Mouse (Mus musculus) kidney, embryonic 15.5 days (tissue): ENCODE measurements around the gene Zbtb9. TPM values are rescaled to one million over a fixed set of nuclear protein-coding genes. Genes with fewer than 3 reads are reported as not detected.
A peak's percentile ranks its signal among the peaks of the same experiment; 100 is the strongest.

Experiments used
- ATAC-seq: fragments of 200-750 bp; cut with Nextera tagmentation; replicated peaks from 2 replicates; pipeline ENCODE4 v1.8.0; 2017; ENCODE audit warnings: moderate TSS enrichment; ENCODE audit not compliant: low FRiP score
- H3K27ac ChIP-seq: fragments of 300-500 bp; sonication (generic); 2 replicates; pipeline ENCODE4 v1.5.1; 2015; ENCODE audit warnings: mild to moderate bottlenecking, inconsistent platforms
- H3K27me3 ChIP-seq: fragments of 300-500 bp; sonication (generic); 2 replicates; pipeline ENCODE4 v1.6.1; 2015; ENCODE audit warnings: inconsistent platforms
- H3K36me3 ChIP-seq: fragments of 300-500 bp; sonication (generic); 2 replicates; pipeline ENCODE4 v1.6.1; 2015; ENCODE audit warnings: inconsistent platforms
- H3K4me1 ChIP-seq: fragments of 300-500 bp; sonication (generic); 2 replicates; pipeline ENCODE4 v1.6.1; 2015; ENCODE audit warnings: inconsistent platforms
- H3K4me2 ChIP-seq: fragments of 300-500 bp; sonication (generic); 2 replicates; pipeline ENCODE4 v1.6.1; 2015; ENCODE audit warnings: moderate library complexity, mild to moderate bottlenecking, inconsistent platforms
- H3K4me3 ChIP-seq: fragments of 300-500 bp; sonication (generic); replicated peaks from 2 replicates; pipeline ENCODE4 v1.5.1; 2015; ENCODE audit warnings: mild to moderate bottlenecking, inconsistent platforms
- H3K9ac ChIP-seq: fragments of 300-500 bp; sonication (generic); 2 replicates; pipeline ENCODE4 v1.6.1; 2015; ENCODE audit warnings: mild to moderate bottlenecking, inconsistent platforms
- H3K9me3 ChIP-seq: fragments of 300-500 bp; sonication (generic); replicated peaks from 2 replicates; pipeline ENCODE4 v1.6.1; 2016; ENCODE audit warnings: inconsistent platforms
- WGBS: fragments of 180-500 bp; shearing (Covaris S2); methylation state at CpG from one replicate; pipeline ENCODE4 v1.1.7; 2015; ENCODE audit warnings: mixed read lengths; 5-methylcytosine and 5-hydroxymethylcytosine counted together
- polyA plus RNA-seq: library from polyadenylated mRNA; unstranded; fragments of >200 nt; fragmentation: Nextera tagmentation; extraction: Ambion mirVana; gene quantifications from 2 replicates; pipeline ENCODE4 v1.2.1, GENCODE M21; 2015

The Zbtb9 gene
- polyA plus RNA-seq, 1 experiment from 2014 or later, result 18.4 TPM

DNA sequence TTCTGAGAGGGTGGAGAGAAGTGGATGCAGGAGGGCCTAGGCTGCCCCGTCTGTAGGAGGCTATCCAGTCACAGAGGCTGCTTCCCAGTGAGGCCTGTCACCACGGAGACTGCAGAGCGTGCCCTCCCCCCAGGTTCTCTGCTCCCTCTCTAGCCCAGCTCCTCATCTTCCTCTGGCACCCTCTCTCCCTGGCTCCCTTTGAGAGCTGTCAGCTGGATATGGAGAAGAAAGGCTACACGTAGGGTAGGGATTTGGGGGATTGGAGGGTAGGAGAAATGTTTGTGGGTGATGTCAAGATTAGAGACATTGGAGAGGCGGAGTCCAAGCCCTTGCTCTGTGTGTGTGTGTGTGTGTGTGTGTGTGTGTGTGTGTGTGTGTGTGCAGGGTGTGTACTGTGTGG is 23.1 kb upstream of the Zbtb9 start:
- Histone ChIP-seq H3K9me3 (no peaks in the 10 kb centered on the region), H3K4me1 (peaks cover 86% of the 10 kb centered on the region), H3K36me3 (peaks cover 7% of the 10 kb centered on the region), H3K27me3 (no peaks in the 10 kb centered on the region), H3K4me3 (0 out of 2 replicates have a peak overlapping the region, but pooled peaks have one; percentile 77), H3K9ac (no peak overlapping the region), H3K27ac (peak overlapping the region; percentile 82), H3K4me2 (peak overlapping the region; percentile 99; the same call in 1 of the 2 replicates)
- ATAC-seq, result no peak
- 42% methylated on average over 5 of the region's 5 CpGs for WGBS

- Histone ChIP-seq H3K36me3 (peaks cover 16% of the 10 kb centered on the region), H3K27ac (peak overlapping the region; percentile 70; the same call in 1 of the 2 replicates), H3K9ac (no peak overlapping the region), H3K27me3 (no peaks in the 10 kb centered on the region), H3K9me3 (no peaks in the 10 kb centered on the region), H3K4me2 (peak overlapping the region; percentile 68), H3K4me1 (peaks cover 81% of the 10 kb centered on the region), H3K4me3 (peak overlapping the region; percentile 47)
- ATAC-seq, result no peak
- 29% methylated on average over 7 of the region's 7 CpGs for WGBS
These were observed 22.2 kb upstream of the Zbtb9 start for GRCm38 (mm10) chr17:26950560-26951288.

DNA sequence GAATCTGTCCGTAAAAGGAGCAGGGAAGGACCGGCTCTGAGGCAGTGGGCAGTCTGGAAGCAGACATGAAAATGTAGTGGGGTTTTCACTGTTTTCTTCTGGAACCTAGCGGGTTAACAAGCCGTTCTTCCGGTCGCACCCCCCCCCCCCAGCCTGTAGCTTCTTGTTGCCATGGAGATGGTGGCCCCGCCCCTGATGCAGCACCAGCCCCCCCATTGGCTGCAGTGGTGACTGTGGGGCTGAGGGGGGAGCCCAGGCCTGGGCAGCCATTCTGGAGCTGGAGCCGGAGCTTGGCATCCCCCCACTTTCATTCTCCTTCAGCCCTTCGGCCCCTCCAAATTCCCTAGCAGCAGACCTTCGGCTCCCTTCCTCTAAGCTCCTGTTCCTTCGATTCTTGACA is 21.6 kb upstream of the Zbtb9 start:
- Histone ChIP-seq H3K9ac (peak overlapping the region; percentile 43; the same call in 1 of the 2 replicates), H3K9me3 (no peaks in the 10 kb centered on the region), H3K4me1 (peaks cover 74% of the 10 kb centered on the region), H3K4me3 (peak overlapping the region; percentile 47), H3K36me3 (peaks cover 23% of the 10 kb centered on the region), H3K4me2 (peak overlapping the region; percentile 68), H3K27ac (peak overlapping the region; percentile 70), H3K27me3 (no peaks in the 10 kb centered on the region)
- 2% methylated on average over 11 of the region's 11 CpGs for WGBS
- peak; percentile 41 for ATAC-seq

- H3K4me3 ChIP-seq, result peak overlapping the region; percentile 47
- WGBS, result 5% methylated on average over 23 of the region's 23 CpGs
- 0 out of 2 replicates have a peak, but pooled peaks have one; percentile 10 for ATAC-seq
- peak overlapping the region; percentile 68 for H3K4me2 ChIP-seq
- no peaks in the 10 kb centered on the region for H3K27me3 ChIP-seq
- H3K4me1 ChIP-seq, result peaks cover 66% of the 10 kb centered on the region
- H3K36me3 ChIP-seq, result peaks cover 31% of the 10 kb centered on the region
- H3K9ac ChIP-seq, result peak overlapping the region; percentile 43; the same call in 1 of the 2 replicates
- H3K27ac ChIP-seq, result peak overlapping the region; percentile 70; the same call in 1 of the 2 replicates
- H3K9me3 ChIP-seq, result no peaks in the 10 kb centered on the region
These were observed 20.8 kb upstream of the Zbtb9 start for GRCm38 (mm10) chr17:26951952-26952877.

GRCm38 (mm10) chr17:26953201-26953600 is 19.8 kb upstream of the Zbtb9 start:
- ATAC-seq, result no peak
- Histone ChIP-seq H3K9ac (peak overlapping the region; percentile 43; the same call in 1 of the 2 replicates), H3K9me3 (no peaks in the 10 kb centered on the region), H3K36me3 (peaks cover 40% of the 10 kb centered on the region), H3K27ac (0 out of 2 replicates have a peak overlapping the region, but pooled peaks have one; percentile 32), H3K4me3 (peak overlapping the region; percentile 47; the same call in 1 of the 2 replicates), H3K4me2 (peak overlapping the region; percentile 68), H3K27me3 (no peaks in the 10 kb centered on the region), H3K4me1 (peaks cover 59% of the 10 kb centered on the region)
- WGBS, result 30% methylated on average over 6 of the region's 6 CpGs

GRCm38 (mm10) chr17:26953726-26954125 is 19.2 kb upstream of the Zbtb9 start:
- Histone ChIP-seq H3K4me3 (peak overlapping the region; percentile 10; the same call in 1 of the 2 replicates), H3K4me2 (peak overlapping the region; percentile 68), H3K27ac (peak overlapping the region; percentile 51), H3K27me3 (no peaks in the 10 kb centered on the region), H3K36me3 (peaks cover 44% of the 10 kb centered on the region), H3K4me1 (peaks cover 55% of the 10 kb centered on the region), H3K9ac (no peak overlapping the region), H3K9me3 (no peaks in the 10 kb centered on the region)
- no peak for ATAC-seq
- 18% methylated on average over 16 of the region's 16 CpGs for WGBS

DNA sequence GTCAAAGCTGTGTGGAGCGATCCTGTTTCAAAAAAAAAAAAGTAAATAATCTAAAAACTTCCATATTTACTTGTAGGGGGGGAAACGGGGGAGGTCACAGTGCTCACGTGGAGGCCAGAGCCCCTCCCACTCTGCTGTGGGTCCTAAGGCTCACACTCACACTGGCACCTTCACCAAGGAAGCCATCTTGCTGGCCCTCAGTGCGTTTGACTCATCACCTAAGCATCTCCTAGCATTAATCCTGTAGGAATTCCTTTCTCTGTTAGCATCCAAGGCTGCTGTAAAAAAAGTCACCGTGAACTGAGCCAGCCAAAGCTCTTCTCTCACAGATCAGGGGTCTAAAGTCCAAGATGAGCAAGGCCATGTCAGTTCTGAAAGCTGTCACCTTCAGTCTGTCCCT is 16.7 kb upstream of the Zbtb9 start:
- Histone ChIP-seq H3K27me3 (no peaks in the 10 kb centered on the region), H3K9ac (no peak overlapping the region), H3K4me3 (no peak overlapping the region), H3K9me3 (no peaks in the 10 kb centered on the region), H3K36me3 (peaks cover 64% of the 10 kb centered on the region), H3K4me1 (peaks cover 29% of the 10 kb centered on the region), H3K27ac (no peak overlapping the region), H3K4me2 (no peak overlapping the region)
- ATAC-seq, result no peak
- WGBS, result 82% methylated on average over 5 of the region's 5 CpGs

DNA sequence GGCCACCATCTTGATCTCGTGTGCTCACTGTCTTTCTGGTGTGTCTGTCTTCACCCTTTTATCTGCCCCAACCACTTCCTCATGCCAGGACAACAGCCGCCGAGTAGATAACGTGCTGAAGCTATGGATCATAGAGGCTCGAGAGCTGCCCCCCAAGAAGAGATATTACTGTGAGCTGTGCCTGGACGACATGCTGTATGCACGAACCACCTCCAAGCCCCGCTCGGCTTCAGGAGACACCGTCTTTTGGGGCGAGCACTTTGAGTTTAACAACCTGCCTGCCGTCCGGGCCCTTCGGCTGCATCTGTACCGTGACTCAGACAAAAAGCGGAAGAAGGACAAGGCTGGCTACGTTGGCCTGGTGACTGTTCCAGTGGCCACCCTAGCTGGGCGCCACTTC is 16.1 kb upstream of the Zbtb9 start:
- no peak for ATAC-seq
- H3K9ac ChIP-seq, result no peak overlapping the region
- H3K4me1 ChIP-seq, result peaks cover 23% of the 10 kb centered on the region
- H3K27me3 ChIP-seq, result no peaks in the 10 kb centered on the region
- no peak overlapping the region for H3K4me2 ChIP-seq
- no peaks in the 10 kb centered on the region for H3K9me3 ChIP-seq
- no peak overlapping the region for H3K27ac ChIP-seq
- H3K4me3 ChIP-seq, result no peak overlapping the region
- WGBS, result 90% methylated on average over 18 of the region's 18 CpGs
- peaks cover 70% of the 10 kb centered on the region for H3K36me3 ChIP-seq

- Histone ChIP-seq H3K9ac (no peak overlapping the region), H3K4me1 (peaks cover 13% of the 10 kb centered on the region), H3K4me3 (no peak overlapping the region), H3K4me2 (no peak overlapping the region), H3K36me3 (peaks cover 77% of the 10 kb centered on the region), H3K9me3 (no peaks in the 10 kb centered on the region), H3K27me3 (no peaks in the 10 kb centered on the region), H3K27ac (no peak overlapping the region)
- no peak for ATAC-seq
- WGBS, result 95% methylated on average over 5 of the region's 5 CpGs
These were observed 15.1 kb upstream of the Zbtb9 start for GRCm38 (mm10) chr17:26957872-26958271.

GRCm38 (mm10) chr17:26958880-26959279 is 14.1 kb upstream of the Zbtb9 start:
- Histone ChIP-seq H3K9ac (no peak overlapping the region), H3K27me3 (no peaks in the 10 kb centered on the region), H3K4me1 (peaks cover 3% of the 10 kb centered on the region), H3K9me3 (no peaks in the 10 kb centered on the region), H3K4me2 (no peak overlapping the region), H3K36me3 (peaks cover 83% of the 10 kb centered on the region), H3K4me3 (no peak overlapping the region), H3K27ac (no peak overlapping the region)
- ATAC-seq, result no peak
- 49% methylated on average over 5 of the region's 5 CpGs for WGBS

- ATAC-seq, result no peak
- H3K27me3 ChIP-seq, result no peaks in the 10 kb centered on the region
- H3K27ac ChIP-seq, result no peak overlapping the region
- no peaks in the 10 kb centered on the region for H3K4me1 ChIP-seq
- H3K4me2 ChIP-seq, result no peak overlapping the region
- no peak overlapping the region for H3K9ac ChIP-seq
- no peak overlapping the region for H3K4me3 ChIP-seq
- 92% methylated on average over 4 of the region's 4 CpGs for WGBS
- peaks cover 90% of the 10 kb centered on the region for H3K36me3 ChIP-seq
- no peaks in the 10 kb centered on the region for H3K9me3 ChIP-seq
These were observed 13.2 kb upstream of the Zbtb9 start for GRCm38 (mm10) chr17:26959815-26960214.
